Mouse (Mus musculus) cerebellum, adult 2 months (tissue): ENCODE results near the gene Fmnl2.

ENCODE experiments used
- CTCF ChIP-seq: fragments of 200-500 bp; IDR thresholded peaks from 2 replicates; pipeline ENCODE4 v1.5.1; 2011; ENCODE audit warnings: low read depth, mild to moderate bottlenecking, control low read depth, low read length, moderate library complexity, borderline replicate concordance; ENCODE audit not compliant: insufficient read depth
- POLR2A ChIP-seq: fragments of 200-500 bp; IDR thresholded peaks from 2 replicates; pipeline ENCODE4 v1.6.1; 2011; ENCODE audit warnings: low read length, control low read depth, borderline replicate concordance; ENCODE audit not compliant: insufficient read depth

DNA sequence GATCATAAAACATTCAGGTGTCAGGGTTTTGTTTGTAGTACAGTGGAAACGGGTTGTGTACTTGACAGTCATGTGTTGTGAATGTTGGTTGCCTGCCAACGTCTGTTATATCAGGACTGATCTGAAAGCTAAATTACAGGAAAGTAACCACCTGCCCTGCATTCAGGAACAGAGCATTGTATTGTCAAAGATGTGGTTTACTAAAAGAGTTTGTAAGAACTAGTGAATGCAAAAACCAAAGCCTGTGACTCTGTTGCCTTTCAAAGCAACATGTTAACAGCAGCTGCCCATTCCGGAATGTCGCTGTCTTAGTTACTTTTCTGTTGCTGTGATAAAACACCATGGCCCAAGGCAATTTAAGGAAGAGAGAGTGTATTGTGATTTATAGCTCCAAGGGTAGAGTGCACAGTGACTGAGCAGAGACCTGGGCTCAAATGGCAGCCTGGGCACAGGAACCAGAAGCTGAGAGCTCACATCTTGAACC, 121.7 kb downstream of the Fmnl2 start:
- TF ChIP-seq CTCF (no peak), POLR2A (no peak)
